Mouse (Mus musculus) bone marrow macrophage, adult 2 months (primary cell): ENCODE measurements around the gene Zfp385b.

Source experiments
- CTCF ChIP-seq: IDR thresholded peaks from 2 replicates; pipeline ENCODE4 v1.5.1; 2012; ENCODE audit warnings: low read depth, mild to moderate bottlenecking, low read length, moderate library complexity
- POLR2A ChIP-seq: IDR thresholded peaks from 2 replicates; pipeline ENCODE4 v1.6.1; 2012; ENCODE audit warnings: mild to moderate bottlenecking, low read depth, low read length, borderline replicate concordance

DNA sequence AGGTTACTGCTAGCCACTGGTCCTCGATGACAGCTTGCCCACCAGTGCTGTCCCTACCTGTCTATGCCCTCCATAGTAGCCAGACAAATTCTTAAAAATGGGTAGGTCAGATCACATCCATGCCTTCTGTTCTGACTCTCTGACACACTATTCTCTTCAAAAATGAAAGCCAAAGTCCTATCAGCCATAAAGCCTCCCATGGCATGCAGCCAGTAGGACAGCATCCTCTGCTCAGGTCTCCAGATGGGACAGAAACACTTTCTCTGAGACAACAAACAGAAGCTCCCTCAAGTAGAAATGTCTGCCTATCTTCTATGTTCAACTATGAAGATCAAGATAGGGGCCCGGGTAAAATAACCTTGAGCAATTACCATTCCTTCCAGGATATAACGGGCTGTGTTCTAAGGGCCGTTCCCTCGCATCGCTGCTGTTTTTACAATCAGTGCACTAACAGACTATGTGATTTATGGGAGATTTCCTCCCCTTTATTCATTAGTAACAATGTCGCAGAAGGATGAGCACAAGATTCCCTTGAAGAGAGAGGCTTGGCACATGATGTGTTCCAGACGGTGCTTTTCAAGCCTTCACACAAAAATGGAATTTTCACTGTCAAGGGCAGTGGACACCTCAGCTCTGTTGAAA is 49.3 kb downstream of the Zfp385b start:
- TF ChIP-seq CTCF = no peak
- no peak for TF ChIP-seq POLR2A
